Mouse (Mus musculus) G1E (cell line): Measurements from ENCODE around the gene Trp53i13. TPM values are rescaled to one million over a fixed set of nuclear protein-coding genes. Genes with fewer than 3 reads are reported as not detected.
"Not testable (repeated sequence)": the region's sequence is repeated elsewhere in the genome, so short reads cannot be mapped to it uniquely, and the experiment has no call there.

Experiments
- ATAC-seq: 2 replicates; pipeline ENCODE4 v1.8.0; 2016; ENCODE audit warnings: mild to moderate bottlenecking; ENCODE audit not compliant: insufficient number of reproducible peaks, poor library complexity, low FRiP score, severe bottlenecking; ENCODE audit errors: extremely low read depth
- DNase-seq: peaks from one replicate; pipeline ENCODE4 v3.0.0; 2012; ENCODE audit warnings: low spot score
- H3K27me3 ChIP-seq: 2 replicates; pipeline ENCODE4 v1.6.1; 2012; ENCODE audit warnings: mild to moderate bottlenecking, low read length, inconsistent platforms; ENCODE audit not compliant: insufficient read depth
- H3K36me3 ChIP-seq: replicated peaks from 2 replicates; pipeline ENCODE3; 2012; ENCODE audit warnings: mild to moderate bottlenecking, inconsistent platforms
- H3K4me1 ChIP-seq: 2 replicates; pipeline ENCODE4 v1.6.1; 2012; ENCODE audit warnings: low read depth, low read length, inconsistent platforms, mixed read lengths; ENCODE audit not compliant: insufficient read depth
- H3K4me3 ChIP-seq: 2 replicates; pipeline ENCODE4 v1.5.1; 2012; ENCODE audit warnings: low read depth, mild to moderate bottlenecking, inconsistent platforms, low read length, moderate library complexity, mixed read lengths
- H3K9me3 ChIP-seq: replicated peaks from 2 replicates; pipeline ENCODE4 v1.6.1; 2012; ENCODE audit warnings: inconsistent platforms
- CTCF ChIP-seq: IDR thresholded peaks from 2 replicates; pipeline ENCODE4 v1.5.1; 2012; ENCODE audit warnings: low read depth, low read length, inconsistent platforms, mixed read lengths
- GATA1 ChIP-seq: IDR thresholded peaks from 2 replicates; pipeline ENCODE4 v1.6.1; 2012; ENCODE audit warnings: borderline replicate concordance, low read length, inconsistent platforms, mixed read lengths
- GATA2 ChIP-seq: IDR thresholded peaks from 2 replicates; pipeline ENCODE4 v1.6.1; 2012; ENCODE audit warnings: low read depth, low read length, inconsistent platforms, borderline replicate concordance
- POLR2AphosphoS5 ChIP-seq: IDR thresholded peaks from 2 replicates; pipeline ENCODE4 v1.6.1; 2012; ENCODE audit warnings: low read depth, low read length, inconsistent platforms; ENCODE audit not compliant: insufficient replicate concordance
- TAL1 ChIP-seq: conservative IDR thresholded peaks from 2 replicates; pipeline ENCODE4 v1.6.1; 2012; ENCODE audit warnings: low read depth, low read length, inconsistent platforms, mixed read lengths
- polyA plus RNA-seq: library from polyadenylated mRNA; stranded (reverse); fragments of >175 nt; gene quantifications from 2 replicates; pipeline ENCODE4 v1.2.3, GENCODE M21; 2012
- total RNA-seq, 2 experiments: library from RNA; stranded (forward) in 1 of 2; stranded (reverse) in 1 of 2; fragments of 200-1000 nt in 1 of 2; fragments of >200 nt in 1 of 2; fragmentation: Nextera tagmentation in 1 of 2; gene quantifications; 2 replicates each; pipeline ENCODE4 v1.2.3; 2014 to 2017

Trp53i13 gene
- total RNA-seq (2014; fragmentation: Nextera tagmentation) (1.4 and 7.0 TPM in 2 replicates), total RNA-seq (2017) (0.71 and 1.4 TPM in 2 replicates), polyA plus RNA-seq (5.4 and 6.0 TPM in 2 replicates)

- no peaks in the 10 kb centered on the region for H3K36me3 ChIP-seq
- no peaks in the 10 kb centered on the region for H3K9me3 ChIP-seq
- peaks cover 53% of the 10 kb centered on the region for H3K27me3 ChIP-seq
Observed at GRCm38 (mm10) chr11:77515637-77516552, at the start of gene Trp53i13. Trp53i13 (minus strand) TSS chr11:77515980.

GRCm38 (mm10) chr11:77545261-77545660, 29.5 kb upstream of the Trp53i13 start:
- no peak for ATAC-seq
- H3K36me3 ChIP-seq = peaks cover 76% of the 10 kb centered on the region
- H3K9me3 ChIP-seq = no peaks in the 10 kb centered on the region
- DNase-seq = no peak
- no peaks in the 10 kb centered on the region for H3K27me3 ChIP-seq
- TF ChIP-seq POLR2AphosphoS5 = no peak
- TF ChIP-seq CTCF = no peak
- no peak for TF ChIP-seq TAL1
- TF ChIP-seq GATA1 = no peak
- TF ChIP-seq GATA2 = no peak
- H3K4me3 ChIP-seq = no peak overlapping the region
- H3K4me1 ChIP-seq = no peaks in the 10 kb centered on the region

More at GRCm38 (mm10) chr11:77515637-77516552, at the start of gene Trp53i13:
- ATAC-seq = no peak
- H3K4me1 ChIP-seq = peaks cover 61% of the 10 kb centered on the region
- no peak for TF ChIP-seq TAL1
- no peak for TF ChIP-seq POLR2AphosphoS5
- no peak for TF ChIP-seq GATA2
- no peak for TF ChIP-seq CTCF
- TF ChIP-seq GATA1 = no peak
- DNase-seq = no peak
- peak within 1 kb of the TSS; percentile 72 for H3K4me3 ChIP-seq

GRCm38 (mm10) chr11:77532202-77532846, 16.5 kb upstream of the Trp53i13 start:
- Histone ChIP-seq H3K9me3 (no peaks in the 10 kb centered on the region), H3K27me3 (no peaks in the 10 kb centered on the region), H3K4me3 (no peak overlapping the region), H3K36me3 (peaks cover 45% of the 10 kb centered on the region), H3K4me1 (no peaks in the 10 kb centered on the region)
- ATAC-seq = no peak
- TF ChIP-seq TAL1 (no peak), GATA1 (no peak), POLR2AphosphoS5 (no peak), CTCF (no peak), GATA2 (no peak)
- DNase-seq = no peak

GRCm38 (mm10) chr11:77530862-77531261, 15.1 kb upstream of the Trp53i13 start:
- H3K4me1 ChIP-seq = peaks cover 3% of the 10 kb centered on the region; the same call in 1 of the 2 replicates
- H3K36me3 ChIP-seq = peaks cover 32% of the 10 kb centered on the region
- DNase-seq (no peak), ATAC-seq (no peak)
- H3K27me3 ChIP-seq = no peaks in the 10 kb centered on the region
- no peak for TF ChIP-seq POLR2AphosphoS5
- no peak for TF ChIP-seq CTCF
- H3K9me3 ChIP-seq = no peaks in the 10 kb centered on the region
- H3K4me3 ChIP-seq = no peak overlapping the region

GRCm38 (mm10) chr11:77529644-77530043, 13.9 kb upstream of the Trp53i13 start:
- Histone ChIP-seq H3K4me1 (peaks cover 3% of the 10 kb centered on the region; the same call in 1 of the 2 replicates), H3K4me3 (no peak overlapping the region), H3K9me3 (no peaks in the 10 kb centered on the region), H3K27me3 (no peaks in the 10 kb centered on the region), H3K36me3 (peaks cover 25% of the 10 kb centered on the region)
- TF ChIP-seq CTCF = no peak
- TF ChIP-seq POLR2AphosphoS5 = no peak
- no peak for TF ChIP-seq GATA1
- no peak for DNase-seq
- ATAC-seq = no peak

- H3K4me1 ChIP-seq, DNase-seq, ATAC-seq, H3K27me3 ChIP-seq, H3K4me3 ChIP-seq, H3K9me3 ChIP-seq: not testable (repeated sequence)
- H3K36me3 ChIP-seq = peaks cover 17% of the 10 kb centered on the region
Observed at GRCm38 (mm10) chr11:77528420-77528819, 12.6 kb upstream of the Trp53i13 start.
